Mouse (Mus musculus) bone marrow macrophage, adult 2 months (primary cell): ENCODE data around the gene Prkcb.

ENCODE experiments used
- CTCF ChIP-seq: IDR thresholded peaks from 2 replicates; pipeline ENCODE4 v1.5.1; 2012; ENCODE audit warnings: low read depth, mild to moderate bottlenecking, low read length, moderate library complexity
- POLR2A ChIP-seq: IDR thresholded peaks from 2 replicates; pipeline ENCODE4 v1.6.1; 2012; ENCODE audit warnings: mild to moderate bottlenecking, low read depth, low read length, borderline replicate concordance

DNA sequence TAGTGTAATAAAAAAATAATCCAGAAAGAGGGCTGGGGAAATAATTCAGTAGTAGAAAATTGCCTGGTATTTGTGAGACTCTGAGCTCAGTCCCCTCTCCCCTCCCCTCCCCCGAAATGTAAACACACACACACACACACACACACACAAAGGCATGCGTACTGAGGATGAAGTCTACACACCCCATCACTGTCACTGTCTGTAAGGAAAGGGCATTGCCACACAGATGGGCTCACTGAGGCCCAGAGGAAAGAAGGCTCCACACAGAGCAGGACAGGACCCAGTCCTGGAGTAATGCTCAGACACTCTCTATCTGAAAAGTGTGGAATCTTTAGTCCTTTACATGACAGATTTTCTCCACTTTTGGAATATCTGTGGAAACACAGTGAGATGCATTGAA, 178.2 kb downstream of the Prkcb start:
- TF ChIP-seq CTCF (no peak), POLR2A (no peak)
